Mouse (Mus musculus): ENCODE data around the gene Hunk. TPM values are rescaled to one million over a fixed set of nuclear protein-coding genes. Genes with fewer than 3 reads are reported as not detected.
A peak's percentile ranks its signal among the peaks of the same experiment; 100 is the strongest.

Gene Hunk
- polyA plus RNA-seq, 1 experiment from 2014 or later, result 13.6 TPM

- Histone ChIP-seq H3K27ac (replicated peaks) (no peak overlapping the region), H3K4me2 (replicated peaks) (no peak overlapping the region), H3K9me3 (no peaks in the 10 kb centered on the region), H3K27me3 (no peaks in the 10 kb centered on the region), H3K36me3 (no peaks in the 10 kb centered on the region), H3K4me1 (peaks cover 18% of the 10 kb centered on the region), H3K9ac (replicated peaks) (no peak overlapping the region), H3K4me3 (no peak overlapping the region)
- 90% methylated on average over 3 of the region's 3 CpGs for whole genome bisulfite sequencing
- no peak for ATAC-seq (replicated peaks)
These were observed 4.2 kb upstream of the Hunk start for GRCm38 (mm10) chr16:90381633-90382032.

GRCm38 (mm10) chr16:90382701-90383280 lies 3.0 kb upstream of the Hunk start:
- peaks cover 23% of the 10 kb centered on the region for H3K4me1 ChIP-seq
- H3K4me2 ChIP-seq (replicated peaks), result no peak overlapping the region
- no peak overlapping the region for H3K4me3 ChIP-seq
- 0 out of 2 replicates have a peak overlapping the region, but pooled peaks have one; percentile 3 for H3K27ac ChIP-seq (replicated peaks)
- no peaks in the 10 kb centered on the region for H3K9me3 ChIP-seq
- WGBS, result 61% methylated on average over 10 of the region's 10 CpGs
- no peak overlapping the region for H3K9ac ChIP-seq (replicated peaks)
- no peaks in the 10 kb centered on the region for H3K27me3 ChIP-seq
- no peaks in the 10 kb centered on the region for H3K36me3 ChIP-seq
- ATAC-seq (replicated peaks), result no peak

GRCm38 (mm10) chr16:90384058-90384457 lies 1.8 kb upstream of the Hunk start:
- Histone ChIP-seq H3K4me3 (no peak overlapping the region), H3K36me3 (no peaks in the 10 kb centered on the region), H3K4me2 (replicated peaks) (no peak overlapping the region), H3K9me3 (no peaks in the 10 kb centered on the region), H3K27me3 (no peaks in the 10 kb centered on the region), H3K4me1 (peaks cover 35% of the 10 kb centered on the region), H3K27ac (replicated peaks) (0 out of 2 replicates have a peak overlapping the region, but pooled peaks have one; percentile 99), H3K9ac (replicated peaks) (no peak overlapping the region)
- 70% methylated on average over 3 of the region's 3 CpGs for WGBS
- no peak for ATAC-seq (replicated peaks)

- H3K9me3 ChIP-seq, result no peaks in the 10 kb centered on the region
- no peaks in the 10 kb centered on the region for H3K36me3 ChIP-seq
- H3K27ac ChIP-seq (replicated peaks), result peak overlapping the region; percentile 99
- H3K4me1 ChIP-seq, result peaks cover 42% of the 10 kb centered on the region
- peak overlapping the region; percentile 90 for H3K4me2 ChIP-seq (replicated peaks)
- H3K4me3 ChIP-seq, result peak overlapping the region; percentile 95
- 2% methylated on average over 12 of the region's 12 CpGs for WGBS
- ATAC-seq (replicated peaks), result no peak
- H3K27me3 ChIP-seq, result no peaks in the 10 kb centered on the region
- H3K9ac ChIP-seq (replicated peaks), result peak overlapping the region; percentile 94
These were observed 967 bp upstream of the Hunk start for GRCm38 (mm10) chr16:90384846-90385245.

- Histone ChIP-seq H3K9me3 (no peaks in the 10 kb centered on the region), H3K27ac (replicated peaks) (peak overlapping the region; percentile 99), H3K4me3 (peak overlapping the region; percentile 95), H3K4me2 (replicated peaks) (peak overlapping the region; percentile 90), H3K9ac (replicated peaks) (peak overlapping the region; percentile 94), H3K27me3 (no peaks in the 10 kb centered on the region), H3K4me1 (peaks cover 46% of the 10 kb centered on the region), H3K36me3 (no peaks in the 10 kb centered on the region)
- WGBS, result under 1% methylated on average over 16 of the region's 16 CpGs
- no peak; the same call in 1 of the 2 replicates for ATAC-seq (replicated peaks)
These were observed 506 bp upstream of the Hunk start for GRCm38 (mm10) chr16:90385326-90385687.

- WGBS, result under 1% methylated on average over 48 of the region's 49 CpGs
- peaks cover 53% of the 10 kb centered on the region for H3K4me1 ChIP-seq
These were observed 824 bp downstream of the Hunk start for GRCm38 (mm10) chr16:90386514-90387160.

GRCm38 (mm10) chr16:90387161-90387671 lies 1.4 kb downstream of the Hunk start:
- peak overlapping the region; percentile 90 for H3K4me2 ChIP-seq (replicated peaks)
- H3K9me3 ChIP-seq, result no peaks in the 10 kb centered on the region
- peaks cover 53% of the 10 kb centered on the region for H3K4me1 ChIP-seq
- no peak for ATAC-seq (replicated peaks)
- peak overlapping the region; percentile 95 for H3K4me3 ChIP-seq
- peaks cover 10% of the 10 kb centered on the region; the same call in 1 of the 2 replicates for H3K36me3 ChIP-seq
- peak overlapping the region; percentile 99 for H3K27ac ChIP-seq (replicated peaks)
- WGBS, result 1% methylated on average over 12 of the region's 12 CpGs
- H3K27me3 ChIP-seq, result no peaks in the 10 kb centered on the region
- H3K9ac ChIP-seq (replicated peaks), result peak overlapping the region; percentile 94

More at GRCm38 (mm10) chr16:90386514-90387160, 824 bp downstream of the Hunk start:
- Histone ChIP-seq H3K9ac (replicated peaks) (peak overlapping the region; percentile 94), H3K4me3 (peak overlapping the region; percentile 95), H3K9me3 (no peaks in the 10 kb centered on the region), H3K4me2 (replicated peaks) (peak overlapping the region; percentile 90), H3K36me3 (peaks cover 6% of the 10 kb centered on the region; the same call in 1 of the 2 replicates), H3K27me3 (no peaks in the 10 kb centered on the region), H3K27ac (replicated peaks) (peak overlapping the region; percentile 99)
- peak; percentile 57 for ATAC-seq (replicated peaks)

GRCm38 (mm10) chr16:90387961-90388360 lies 2.1 kb downstream of the Hunk start:
- 41% methylated on average over 4 of the region's 4 CpGs for WGBS
- peaks cover 15% of the 10 kb centered on the region; the same call in 1 of the 2 replicates for H3K36me3 ChIP-seq
- peak overlapping the region; percentile 94 for H3K9ac ChIP-seq (replicated peaks)
- 0 out of 2 replicates have a peak overlapping the region, but pooled peaks have one; percentile 13 for H3K27ac ChIP-seq (replicated peaks)
- H3K9me3 ChIP-seq, result no peaks in the 10 kb centered on the region
- H3K4me2 ChIP-seq (replicated peaks), result peak overlapping the region; percentile 90
- ATAC-seq (replicated peaks), result no peak
- peak overlapping the region; percentile 95 for H3K4me3 ChIP-seq
- peaks cover 53% of the 10 kb centered on the region for H3K4me1 ChIP-seq
- no peaks in the 10 kb centered on the region for H3K27me3 ChIP-seq

GRCm38 (mm10) chr16:90389103-90389750 lies 3.4 kb downstream of the Hunk start:
- peak overlapping the region; percentile 94 for H3K9ac ChIP-seq (replicated peaks)
- H3K4me2 ChIP-seq (replicated peaks), result peak overlapping the region; percentile 90
- H3K9me3 ChIP-seq, result no peaks in the 10 kb centered on the region
- H3K27ac ChIP-seq (replicated peaks), result 0 out of 2 replicates have a peak overlapping the region, but pooled peaks have one; percentile 1
- peaks cover 47% of the 10 kb centered on the region for H3K4me1 ChIP-seq
- H3K36me3 ChIP-seq, result peaks cover 18% of the 10 kb centered on the region; the same call in 1 of the 2 replicates
- no peaks in the 10 kb centered on the region for H3K27me3 ChIP-seq
- ATAC-seq (replicated peaks), result no peak
- WGBS, result 41% methylated on average over 15 of the region's 15 CpGs
- peak overlapping the region; percentile 95 for H3K4me3 ChIP-seq

- Histone ChIP-seq H3K9me3 (no peaks in the 10 kb centered on the region), H3K4me3 (no peak overlapping the region), H3K4me1 (peaks cover 51% of the 10 kb centered on the region), H3K9ac (replicated peaks) (no peak overlapping the region), H3K4me2 (replicated peaks) (no peak overlapping the region), H3K27me3 (no peaks in the 10 kb centered on the region), H3K27ac (replicated peaks) (no peak overlapping the region), H3K36me3 (peaks cover 18% of the 10 kb centered on the region; the same call in 1 of the 2 replicates)
- no peak for ATAC-seq (replicated peaks)
- 80% methylated on average over 16 of the region's 16 CpGs for WGBS
These were observed 4.9 kb downstream of the Hunk start for GRCm38 (mm10) chr16:90390731-90391130.

- H3K4me2 ChIP-seq (replicated peaks), result no peak overlapping the region
- no peaks in the 10 kb centered on the region for H3K9me3 ChIP-seq
- 40% methylated on average over 4 of the region's 4 CpGs for WGBS
- peaks cover 18% of the 10 kb centered on the region; the same call in 1 of the 2 replicates for H3K36me3 ChIP-seq
- peaks cover 31% of the 10 kb centered on the region for H3K4me1 ChIP-seq
- H3K27me3 ChIP-seq, result no peaks in the 10 kb centered on the region
- ATAC-seq (replicated peaks), result no peak
- no peak overlapping the region for H3K4me3 ChIP-seq
- no peak overlapping the region for H3K9ac ChIP-seq (replicated peaks)
- H3K27ac ChIP-seq (replicated peaks), result no peak overlapping the region
These were observed 8.9 kb downstream of the Hunk start for GRCm38 (mm10) chr16:90394761-90395160.
